Mouse (Mus musculus): ENCODE measurements at regions not wholly inside any gene's neighbourhood (a gene's known extent, or its start where the extent isn't known, plus 50 kb on each side); places are given as distances from the start of the nearest gene placed in this dataset.

DNA sequence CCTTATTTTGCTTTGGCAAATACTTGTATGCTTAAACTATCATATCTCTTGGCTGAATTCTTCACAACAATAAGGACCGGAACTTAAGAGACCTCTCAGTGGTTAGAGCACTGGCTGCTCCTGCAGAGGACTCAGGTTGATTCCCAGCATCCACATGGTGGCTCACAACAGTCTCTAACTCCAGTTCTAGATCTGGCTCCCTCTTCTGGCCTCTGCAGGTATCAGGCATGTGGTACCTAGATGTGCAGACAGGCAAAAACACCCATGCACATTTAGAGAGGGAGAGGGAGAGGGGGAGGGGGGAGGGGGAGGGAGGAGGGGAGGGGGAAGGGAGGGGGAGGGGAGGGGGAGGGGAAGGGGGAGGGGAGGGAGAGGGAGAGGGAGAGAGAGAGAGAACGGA is 80.0 kb upstream of the Sfswap start:
- DNase-seq (ENCODE audit: low spot score): no peak

GRCm38 (mm10) chr5:129429897-129430296 is 71.1 kb upstream of the Sfswap start:
- DNase-seq (ENCODE audit: low spot score): no peak

- no peak for DNase-seq (ENCODE audit: low spot score)
These were observed 70.7 kb upstream of the Sfswap start for GRCm38 (mm10) chr5:129430330-129430729.

- DNase-seq (ENCODE audit: low spot score): no peak
These were observed 51.0 kb upstream of the Sfswap start for GRCm38 (mm10) chr5:129449931-129450573.
